Mouse (Mus musculus) heart, adult 2 months (tissue): ENCODE data around the gene Apopt1.

Source experiments
- CTCF ChIP-seq: fragments of 200-600 bp; IDR thresholded peaks from 2 replicates; pipeline ENCODE4 v1.8.1; 2022; ENCODE audit warnings: antibody characterized with exemption, mild to moderate bottlenecking, moderate library complexity
- EP300 ChIP-seq: fragments of 200-500 bp; IDR thresholded peaks from 2 replicates; pipeline ENCODE4 v1.6.1; 2011; ENCODE audit warnings: low read depth, low read length, control low read depth; ENCODE audit not compliant: insufficient read depth
- POLR2A ChIP-seq: fragments of 200-500 bp; IDR thresholded peaks from 2 replicates; pipeline ENCODE4 v1.6.1; 2011; ENCODE audit warnings: mild to moderate bottlenecking, low read depth, low read length, control low read depth; ENCODE audit not compliant: insufficient read depth

GRCm38 (mm10) chr12:111678997-111679396 lies 34.1 kb upstream of the Apopt1 start:
- no peak for TF ChIP-seq POLR2A
- no peak for TF ChIP-seq CTCF
- TF ChIP-seq EP300: no peak
